8 mouse cellular contexts compared by ENCODE assay signal in genomic region chr11:109320361-109320933, GRCm38 (mm10). TPM values are rescaled to one million over a fixed set of nuclear protein-coding genes. Genes with fewer than 3 reads are reported as not detected.
DNase-seq lines count a peak whose midpoint lies in the region; ATAC-seq lines count a peak whose summit lies in the region.

No protein-coding gene starts in this region.

- intact Hi-C loops in left cerebral cortex, postnatal 36 days (cut with DNase I): no loop called here

- peak; percentile 31; the same call in 1 of the 2 replicates for ATAC-seq in frontal cortex, adult (ENCODE audit: low TSS enrichment)
- no peak for ATAC-seq in monocyte, adult 5-6 weeks (replicated peaks; ENCODE audit: insufficient number of reproducible peaks, low FRiP score, low TSS enrichment, poor library complexity, severe bottlenecking)

- DNase-seq in frontal cortex, postnatal 25 days (ENCODE audit: low spot score in 2 of 2): no peak
- DNase-seq in cerebellum, adult 11-12 months: peak; percentile 85
- peak; percentile 49 to 58 for DNase-seq in frontal cortex, postnatal 36 days (ENCODE audit: low spot score in 2 of 2)
- peak; percentile 40 to 54 for DNase-seq in left cerebral cortex, postnatal 36 days (ENCODE audit: low spot score in 2 of 2)
- DNase-seq in spleen, postnatal 10 days (ENCODE audit: low spot score in 2 of 2): no peak
- no peak for DNase-seq in embryo, embryonic 10.5 days (ENCODE audit: low spot score)

RNA-seq across cellular contexts. Expression of gene Rgs9, which starts 22.5 kb away (rescaled TPM):
- 10 to 100 TPM; 30.8 to 65.3 TPM for total RNA-seq in left cerebral cortex, postnatal 36 days (2021)
- 0.19 to 0.78 TPM in 2 of 3 replicates, not detected in the other for total RNA-seq in monocyte, adult 5-6 weeks (2017)

RNA-seq across cellular contexts. Expression of gene Gna13, which starts 42.2 kb away (rescaled TPM):
- 10 to 100 TPM; 47.6 to 48.0 TPM for total RNA-seq in left cerebral cortex, postnatal 36 days (2021)
- 71.1 to 88.8 TPM (median 81.3 TPM) in 3 replicates for total RNA-seq in monocyte, adult 5-6 weeks (2017)

Comparison
In these comparisons a context has a peak if more than half of its experiments do, and no peak if none do; other contexts are left out.
1. DNase-seq: peak in cerebellum, adult 11-12 months (single experiment), frontal cortex, postnatal 36 days (2 of 2) and left cerebral cortex, postnatal 36 days (2 of 2); none in frontal cortex, postnatal 25 days (0 of 2), spleen, postnatal 10 days (0 of 2) and embryo, embryonic 10.5 days (single experiment).
2. RNA of gene Rgs9, which starts 22.5 kb away (total RNA-seq): 30.8 to 65.3 TPM in left cerebral cortex, postnatal 36 days; 0.19 to 0.78 TPM in monocyte, adult 5-6 weeks; every median in the first group is over 10 times any median in the second.